Mouse (Mus musculus): ENCODE data around the gene 4930469K13Rik. TPM values are rescaled to one million over a fixed set of nuclear protein-coding genes. Genes with fewer than 3 reads are reported as not detected.

Gene 4930469K13Rik
- polyA plus RNA-seq, 1 experiment = 22.3 TPM

DNA sequence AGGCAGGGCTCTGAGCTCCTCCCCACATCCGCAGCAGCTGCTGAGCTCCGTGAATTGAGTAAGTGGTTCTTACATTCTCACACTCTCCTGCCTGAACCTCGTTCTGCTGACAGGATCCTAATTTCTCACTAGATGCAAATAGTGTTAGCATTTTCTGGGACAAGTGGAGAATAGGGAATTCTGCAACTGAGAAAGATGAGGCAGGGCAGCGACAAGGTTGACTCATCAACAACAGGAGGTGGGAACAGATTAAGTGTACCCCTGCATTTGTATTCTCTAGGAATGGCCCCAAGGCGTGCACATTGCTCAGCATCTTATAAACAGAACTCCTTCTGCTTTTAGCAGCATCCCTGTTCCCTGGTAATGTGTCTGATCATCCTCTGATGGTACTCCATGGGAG lies 58.3 kb downstream of the 4930469K13Rik start:
- Histone ChIP-seq H3K27ac (ENCODE audit: control insufficient read depth, insufficient read depth, low read depth, low read length) (no peak overlapping the region), H3K4me1 (ENCODE audit: control insufficient read depth, insufficient read depth, low read length) (no peaks in the 10 kb centered on the region), H3K36me3 (ENCODE audit: control insufficient read depth, insufficient read depth, low read length) (no peaks in the 10 kb centered on the region), H3K4me3 (ENCODE audit: control insufficient read depth, low read depth, low read length) (no peak overlapping the region), H3K27me3 (ENCODE audit: control insufficient read depth, insufficient read depth, low read length) (no peaks in the 10 kb centered on the region)
- no peak for TF ChIP-seq POLR2A (IDR thresholded peaks at IDR 0.05; ENCODE audit: control insufficient read depth, low read depth, low read length)
- no peak for TF ChIP-seq CTCF (IDR thresholded peaks at IDR 0.05; ENCODE audit: control insufficient read depth, insufficient read depth, insufficient replicate concordance, low read depth, low read length)

- TF ChIP-seq CTCF (IDR thresholded peaks at IDR 0.05; ENCODE audit: control insufficient read depth, insufficient read depth, insufficient replicate concordance, low read depth, low read length) (no peak), POLR2A (IDR thresholded peaks at IDR 0.05; ENCODE audit: control insufficient read depth, low read depth, low read length) (no peak)
- Histone ChIP-seq H3K36me3 (ENCODE audit: control insufficient read depth, insufficient read depth, low read length) (no peaks in the 10 kb centered on the region), H3K4me1 (ENCODE audit: control insufficient read depth, insufficient read depth, low read length) (no peaks in the 10 kb centered on the region; the same call in 1 of the 2 replicates), H3K4me3 (ENCODE audit: control insufficient read depth, low read depth, low read length) (no peak overlapping the region), H3K27me3 (ENCODE audit: control insufficient read depth, insufficient read depth, low read length) (no peaks in the 10 kb centered on the region), H3K27ac (ENCODE audit: control insufficient read depth, insufficient read depth, low read depth, low read length) (no peak overlapping the region)
Measured at GRCm38 (mm10) chr11:34035909-34036658, 62.3 kb downstream of the 4930469K13Rik start.

DNA sequence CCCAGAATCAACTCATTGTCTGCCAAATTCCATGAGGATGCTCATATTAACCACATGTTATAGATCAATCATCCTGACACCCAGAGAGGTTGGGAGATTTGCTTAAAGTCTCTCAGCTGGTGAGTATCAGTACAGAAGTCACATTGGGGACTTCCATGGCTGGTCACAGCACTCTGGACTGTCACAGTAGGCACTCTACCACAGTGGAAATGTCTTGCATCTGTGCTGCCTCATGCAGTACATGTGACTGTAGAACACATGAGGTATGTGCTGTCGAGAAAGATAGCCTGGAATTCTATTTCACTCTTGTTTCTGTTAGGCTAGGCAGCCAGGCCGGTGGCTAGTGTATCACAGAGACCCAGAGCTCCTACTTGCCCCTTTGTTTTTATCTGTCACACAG lies 63.6 kb downstream of the 4930469K13Rik start:
- Histone ChIP-seq H3K27me3 (ENCODE audit: control insufficient read depth, insufficient read depth, low read length) (no peaks in the 10 kb centered on the region), H3K36me3 (ENCODE audit: control insufficient read depth, insufficient read depth, low read length) (no peaks in the 10 kb centered on the region), H3K4me1 (ENCODE audit: control insufficient read depth, insufficient read depth, low read length) (no peaks in the 10 kb centered on the region; the same call in 1 of the 2 replicates), H3K4me3 (ENCODE audit: control insufficient read depth, low read depth, low read length) (no peak overlapping the region), H3K27ac (ENCODE audit: control insufficient read depth, insufficient read depth, low read depth, low read length) (no peak overlapping the region)
- TF ChIP-seq POLR2A (IDR thresholded peaks at IDR 0.05; ENCODE audit: control insufficient read depth, low read depth, low read length) = no peak
- TF ChIP-seq CTCF (IDR thresholded peaks at IDR 0.05; ENCODE audit: control insufficient read depth, insufficient read depth, insufficient replicate concordance, low read depth, low read length) = no peak

GRCm38 (mm10) chr11:34034008-34034505 lies 64.3 kb downstream of the 4930469K13Rik start:
- H3K27me3 ChIP-seq (ENCODE audit: control insufficient read depth, insufficient read depth, low read length) = no peaks in the 10 kb centered on the region
- no peak for TF ChIP-seq CTCF (IDR thresholded peaks at IDR 0.05; ENCODE audit: control insufficient read depth, insufficient read depth, insufficient replicate concordance, low read depth, low read length)
- no peak for TF ChIP-seq POLR2A (IDR thresholded peaks at IDR 0.05; ENCODE audit: control insufficient read depth, low read depth, low read length)
- no peak overlapping the region for H3K27ac ChIP-seq (ENCODE audit: control insufficient read depth, insufficient read depth, low read depth, low read length)
- H3K4me1 ChIP-seq (ENCODE audit: control insufficient read depth, insufficient read depth, low read length) = no peaks in the 10 kb centered on the region; the same call in 1 of the 2 replicates
- no peak overlapping the region for H3K4me3 ChIP-seq (ENCODE audit: control insufficient read depth, low read depth, low read length)
- H3K36me3 ChIP-seq (ENCODE audit: control insufficient read depth, insufficient read depth, low read length) = no peaks in the 10 kb centered on the region

- H3K27me3 ChIP-seq (ENCODE audit: control insufficient read depth, insufficient read depth, low read length) = no peaks in the 10 kb centered on the region
- H3K4me1 ChIP-seq (ENCODE audit: control insufficient read depth, insufficient read depth, low read length) = no peaks in the 10 kb centered on the region; the same call in 1 of the 2 replicates
- no peak for TF ChIP-seq CTCF (IDR thresholded peaks at IDR 0.05; ENCODE audit: control insufficient read depth, insufficient read depth, insufficient replicate concordance, low read depth, low read length)
- no peak for TF ChIP-seq POLR2A (IDR thresholded peaks at IDR 0.05; ENCODE audit: control insufficient read depth, low read depth, low read length)
- no peak overlapping the region for H3K4me3 ChIP-seq (ENCODE audit: control insufficient read depth, low read depth, low read length)
- no peaks in the 10 kb centered on the region for H3K36me3 ChIP-seq (ENCODE audit: control insufficient read depth, insufficient read depth, low read length)
- H3K27ac ChIP-seq (ENCODE audit: control insufficient read depth, insufficient read depth, low read depth, low read length) = no peak overlapping the region
Measured at GRCm38 (mm10) chr11:34031015-34031805, 67.1 kb downstream of the 4930469K13Rik start.

DNA sequence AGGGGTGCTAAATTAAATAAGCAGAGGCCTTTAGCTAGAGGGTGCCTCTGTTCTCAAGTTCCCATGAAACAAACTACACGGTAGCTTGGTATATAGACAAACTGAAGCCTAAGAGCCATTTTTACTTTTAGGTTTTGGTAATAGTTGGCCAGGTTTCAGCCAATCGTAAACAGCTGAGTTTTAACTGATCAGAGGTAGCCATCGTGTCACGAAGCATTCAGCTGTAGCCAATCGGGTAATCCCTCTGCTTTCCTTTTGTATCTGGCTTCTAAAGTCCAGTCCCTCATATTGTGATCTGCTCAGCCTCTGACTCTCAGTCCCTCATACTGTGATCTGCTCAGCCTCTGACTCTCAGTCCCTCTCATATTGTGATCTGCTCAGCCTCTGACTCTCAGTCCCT lies 68.7 kb downstream of the 4930469K13Rik start:
- Histone ChIP-seq H3K27ac (ENCODE audit: control insufficient read depth, insufficient read depth, low read depth, low read length) (no peak overlapping the region), H3K4me1 (ENCODE audit: control insufficient read depth, insufficient read depth, low read length) (no peaks in the 10 kb centered on the region; the same call in 1 of the 2 replicates), H3K27me3 (ENCODE audit: control insufficient read depth, insufficient read depth, low read length) (no peaks in the 10 kb centered on the region), H3K4me3 (ENCODE audit: control insufficient read depth, low read depth, low read length) (no peak overlapping the region), H3K36me3 (ENCODE audit: control insufficient read depth, insufficient read depth, low read length) (no peaks in the 10 kb centered on the region)
- TF ChIP-seq POLR2A (IDR thresholded peaks at IDR 0.05; ENCODE audit: control insufficient read depth, low read depth, low read length) (no peak), CTCF (IDR thresholded peaks at IDR 0.05; ENCODE audit: control insufficient read depth, insufficient read depth, insufficient replicate concordance, low read depth, low read length) (no peak)

DNA sequence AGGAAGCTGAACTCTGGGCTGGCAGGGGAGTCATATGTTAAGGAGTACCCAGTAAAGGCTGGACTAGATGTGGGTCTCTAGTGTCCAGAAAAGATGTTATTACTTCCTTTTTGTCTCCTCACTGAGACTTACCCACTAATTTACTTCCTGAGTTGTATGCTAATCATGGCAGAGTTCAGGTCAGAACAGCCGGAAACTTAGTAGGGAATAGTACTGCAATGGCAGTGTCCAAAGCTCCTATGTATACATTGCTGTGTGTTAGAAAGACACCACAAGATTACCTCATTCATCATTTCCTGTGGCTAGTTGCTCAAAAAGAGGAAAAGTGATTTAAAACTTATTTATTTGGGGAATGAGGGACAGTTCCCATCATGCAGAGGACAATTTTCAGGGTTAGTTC lies 73.3 kb downstream of the 4930469K13Rik start:
- no peak for TF ChIP-seq CTCF (IDR thresholded peaks at IDR 0.05; ENCODE audit: control insufficient read depth, insufficient read depth, insufficient replicate concordance, low read depth, low read length)
- no peak for TF ChIP-seq POLR2A (IDR thresholded peaks at IDR 0.05; ENCODE audit: control insufficient read depth, low read depth, low read length)
- H3K4me1 ChIP-seq (ENCODE audit: control insufficient read depth, insufficient read depth, low read length) = no peaks in the 10 kb centered on the region
- H3K36me3 ChIP-seq (ENCODE audit: control insufficient read depth, insufficient read depth, low read length) = no peaks in the 10 kb centered on the region
- H3K27me3 ChIP-seq (ENCODE audit: control insufficient read depth, insufficient read depth, low read length) = no peaks in the 10 kb centered on the region
- H3K27ac ChIP-seq (ENCODE audit: control insufficient read depth, insufficient read depth, low read depth, low read length) = no peak overlapping the region
- H3K4me3 ChIP-seq (ENCODE audit: control insufficient read depth, low read depth, low read length) = no peak overlapping the region
